Mouse (Mus musculus) midbrain, embryonic 11.5 days (tissue): ENCODE measurements around the gene Msrb3. TPM values are rescaled to one million over a fixed set of nuclear protein-coding genes. Genes with fewer than 3 reads are reported as not detected.

ENCODE experiments used
- ATAC-seq: fragments of 200-750 bp; cut with Nextera tagmentation; 2 replicates; pipeline ENCODE4 v1.8.0; 2017; ENCODE audit warnings: moderate TSS enrichment, moderate library complexity; ENCODE audit not compliant: low FRiP score
- DNase-seq: peaks from one replicate; pipeline ENCODE4 v3.0.0; 2015; ENCODE audit warnings: low spot score; ENCODE audit errors: missing footprints
- H3K27ac ChIP-seq: fragments of 300-500 bp; sonication (generic); 2 replicates; pipeline ENCODE4 v1.5.1; 2014; ENCODE audit warnings: low read depth, low read length
- H3K27me3 ChIP-seq: fragments of 300-500 bp; sonication (generic); 2 replicates; pipeline ENCODE4 v1.6.1; 2014; ENCODE audit warnings: mild to moderate bottlenecking, low read length, moderate library complexity, mixed read lengths; ENCODE audit not compliant: control insufficient read depth, insufficient read depth
- H3K36me3 ChIP-seq: fragments of 300-500 bp; sonication (generic); 2 replicates; pipeline ENCODE4 v1.6.1; 2014; ENCODE audit warnings: mild to moderate bottlenecking, low read length, moderate library complexity, mixed read lengths; ENCODE audit not compliant: control insufficient read depth, insufficient read depth
- H3K4me1 ChIP-seq: fragments of 300-500 bp; sonication (generic); 2 replicates; pipeline ENCODE4 v1.6.1; 2014; ENCODE audit warnings: low read length; ENCODE audit not compliant: control insufficient read depth, insufficient read depth
- H3K4me2 ChIP-seq: fragments of 300-500 bp; sonication (generic); 2 replicates; pipeline ENCODE4 v1.6.1; 2014; ENCODE audit warnings: mild to moderate bottlenecking, moderate library complexity
- H3K4me3 ChIP-seq: fragments of 300-500 bp; sonication (generic); 2 replicates; pipeline ENCODE4 v1.5.1; 2014; ENCODE audit warnings: low read depth, low read length
- H3K9ac ChIP-seq: fragments of 300-500 bp; sonication (generic); 2 replicates; pipeline ENCODE4 v1.6.1; 2014; ENCODE audit warnings: low read length
- H3K9me3 ChIP-seq: fragments of 300-500 bp; sonication (generic); 2 replicates; pipeline ENCODE4 v1.6.1; 2016; ENCODE audit warnings: low read length; ENCODE audit not compliant: control insufficient read depth
- WGBS: fragments of 180-500 bp; shearing (Covaris S2); extraction: QIAGEN DNeasy Blood & Tissue Kit; methylation state at CpG from one replicate; pipeline ENCODE4 v1.1.7; 2014; 5-methylcytosine and 5-hydroxymethylcytosine counted together
- polyA plus RNA-seq: library from polyadenylated mRNA; unstranded; fragments of >200 nt; fragmentation: Nextera tagmentation; extraction: Ambion mirVana; gene quantifications from 2 replicates; pipeline ENCODE4 v1.2.1, GENCODE M21; 2014

Msrb3 gene
- polyA plus RNA-seq, 1 experiment from 2014 or later, result 3.9 TPM

DNA sequence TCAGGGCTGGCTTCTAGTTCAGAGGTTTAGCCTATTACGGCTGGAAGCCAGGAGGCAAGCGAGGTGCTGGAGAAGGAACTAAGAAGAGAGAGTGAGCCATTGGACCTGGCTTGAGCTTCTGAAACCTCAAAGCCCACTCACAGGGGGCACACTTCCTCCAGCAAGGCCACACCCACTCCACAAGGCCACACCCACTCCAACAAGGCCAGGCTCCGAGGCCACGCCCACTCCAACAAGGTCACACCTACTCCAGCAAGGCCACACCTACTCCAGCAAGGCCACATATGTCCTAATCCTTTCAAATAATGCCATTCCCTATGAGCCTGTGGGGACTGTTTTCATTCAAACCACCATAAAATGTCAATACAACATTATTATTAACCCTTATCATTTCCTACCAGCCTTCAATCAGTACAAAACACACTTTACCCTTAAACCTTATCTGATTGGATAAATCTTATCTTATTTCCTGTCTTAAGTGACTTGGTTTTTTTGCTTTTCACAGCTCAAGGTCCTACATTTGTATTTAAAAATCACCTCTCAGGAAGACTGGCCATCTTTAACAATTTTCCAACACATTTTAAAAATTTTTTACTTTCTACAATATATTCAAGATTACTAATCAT is 5.1 kb upstream of the Msrb3 start:
- DNase-seq, result no peak
- Histone ChIP-seq H3K4me1 (no peaks in the 10 kb centered on the region; the same call in 1 of the 2 replicates), H3K27ac (no peak overlapping the region), H3K9me3 (peaks cover 4% of the 10 kb centered on the region; the same call in 1 of the 2 replicates), H3K27me3 (peaks cover 1% of the 10 kb centered on the region; the same call in 1 of the 2 replicates), H3K36me3 (no peaks in the 10 kb centered on the region), H3K4me2 (no peak overlapping the region), H3K4me3 (no peak overlapping the region), H3K9ac (no peak overlapping the region)
- no peak for ATAC-seq
- 74% methylated on average over 4 of the region's 4 CpGs for WGBS

DNA sequence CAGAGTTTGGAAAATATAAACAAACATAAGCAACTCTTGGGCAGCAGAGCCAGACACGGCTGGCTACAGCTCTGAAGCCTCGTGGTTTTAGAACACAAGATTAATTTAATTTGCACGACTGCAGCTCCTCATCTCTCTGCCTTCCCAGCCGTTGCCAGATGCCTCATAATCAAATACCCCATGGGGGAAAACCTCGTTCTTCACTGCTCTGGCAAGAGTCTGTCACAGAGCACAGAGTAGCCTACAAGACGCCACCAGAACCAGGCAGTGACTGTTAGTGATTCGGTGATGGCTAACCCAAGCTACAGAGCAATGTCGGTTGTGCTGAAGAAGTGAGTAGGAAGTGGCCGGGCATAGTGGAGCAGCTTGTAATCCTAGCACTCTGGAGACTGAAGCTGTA is 2.8 kb upstream of the Msrb3 start:
- peaks cover 4% of the 10 kb centered on the region; the same call in 1 of the 2 replicates for H3K9me3 ChIP-seq
- H3K4me2 ChIP-seq, result no peak overlapping the region
- no peak for DNase-seq
- no peak overlapping the region for H3K27ac ChIP-seq
- H3K4me3 ChIP-seq, result no peak overlapping the region
- ATAC-seq, result no peak
- no peaks in the 10 kb centered on the region for H3K36me3 ChIP-seq
- 75% methylated on average over 9 of the region's 9 CpGs for WGBS
- peaks cover 3% of the 10 kb centered on the region; the same call in 1 of the 2 replicates for H3K27me3 ChIP-seq
- H3K9ac ChIP-seq, result no peak overlapping the region
- no peaks in the 10 kb centered on the region; the same call in none of the 2 replicates for H3K4me1 ChIP-seq

DNA sequence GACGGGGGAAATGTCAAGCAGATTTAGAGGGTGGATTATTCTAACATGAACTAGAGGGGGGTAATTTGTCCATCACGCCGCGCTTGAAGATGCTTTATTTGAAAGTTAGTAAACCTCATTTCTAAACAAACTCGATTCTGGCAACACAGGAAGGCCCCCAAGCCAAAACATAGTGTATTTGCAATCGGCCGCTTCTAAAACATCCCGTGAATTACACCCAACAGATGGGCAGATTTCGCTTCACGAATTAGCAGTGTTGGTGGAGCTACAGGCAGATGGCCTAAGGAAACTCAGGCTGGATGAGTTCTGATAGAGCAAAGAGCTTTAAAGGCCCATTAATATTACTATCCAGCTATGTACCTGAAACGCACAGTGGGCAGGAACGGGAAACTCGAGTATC is 1.2 kb upstream of the Msrb3 start:
- Histone ChIP-seq H3K9ac (no peak overlapping the region), H3K27ac (no peak overlapping the region), H3K27me3 (peaks cover 3% of the 10 kb centered on the region; the same call in 1 of the 2 replicates), H3K4me2 (no peak overlapping the region), H3K36me3 (no peaks in the 10 kb centered on the region), H3K9me3 (no peaks in the 10 kb centered on the region), H3K4me3 (no peak overlapping the region), H3K4me1 (no peaks in the 10 kb centered on the region; the same call in none of the 2 replicates)
- 66% methylated on average over 13 of the region's 13 CpGs for WGBS
- ATAC-seq (no peak), DNase-seq (no peak)

DNA sequence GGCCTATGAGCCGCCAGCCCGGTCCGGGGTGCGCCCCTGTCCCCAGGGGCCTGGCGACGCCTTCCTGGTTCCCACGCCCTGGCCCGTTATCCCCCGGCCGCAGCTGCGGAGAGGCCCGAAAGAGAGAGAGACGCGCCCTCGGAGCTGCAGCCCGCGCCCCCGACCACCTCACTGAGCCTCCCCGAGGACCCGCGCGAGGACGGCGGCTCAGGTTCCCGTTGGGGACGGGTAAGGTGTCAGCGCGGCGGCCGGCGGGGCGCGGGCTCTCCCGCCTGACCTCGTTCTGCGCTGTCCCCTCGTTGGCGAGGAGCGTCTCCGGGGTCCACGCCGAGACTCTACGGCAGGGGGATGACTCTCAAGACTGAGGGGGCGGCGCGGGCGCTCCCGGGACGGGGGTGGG is 544 bp downstream of the Msrb3 start:
- Histone ChIP-seq H3K4me1 (no peaks in the 10 kb centered on the region; the same call in none of the 2 replicates), H3K36me3 (no peaks in the 10 kb centered on the region), H3K27me3 (peaks cover 3% of the 10 kb centered on the region; the same call in 1 of the 2 replicates), H3K4me2 (peak overlapping the region; percentile 96), H3K27ac (no peak overlapping the region), H3K9me3 (no peaks in the 10 kb centered on the region), H3K9ac (peak overlapping the region; percentile 69), H3K4me3 (peak overlapping the region; percentile 59)
- peak; percentile 56 for ATAC-seq
- peak; percentile 86 for DNase-seq
- WGBS, result under 1% methylated on average over 42 of the region's 49 CpGs

DNA sequence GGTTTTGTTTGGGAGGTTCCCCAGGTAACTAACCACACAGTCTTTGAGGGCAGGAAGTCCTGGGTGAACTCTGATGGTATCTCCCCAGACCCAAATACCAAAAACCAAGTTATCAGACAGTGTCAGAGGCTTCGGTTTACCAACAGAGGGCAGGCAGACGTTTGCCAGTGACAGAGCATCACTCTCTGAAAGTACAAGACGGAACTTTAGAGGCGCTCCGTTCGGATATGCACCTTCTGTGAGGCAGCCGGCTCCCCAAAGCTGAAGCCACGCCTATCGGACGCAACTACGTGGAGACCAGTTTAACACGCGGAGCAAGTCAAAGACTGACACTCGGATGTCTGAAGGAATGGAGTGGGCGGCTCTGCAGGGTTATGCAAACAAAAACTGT is 3.0 kb downstream of the Msrb3 start:
- DNase-seq (no peak), ATAC-seq (no peak)
- 27% methylated on average over 15 of the region's 15 CpGs for WGBS
- H3K4me1 ChIP-seq, result no peaks in the 10 kb centered on the region; the same call in none of the 2 replicates
- no peak overlapping the region for H3K4me2 ChIP-seq
- peaks cover 3% of the 10 kb centered on the region; the same call in 1 of the 2 replicates for H3K27me3 ChIP-seq
- no peak overlapping the region for H3K27ac ChIP-seq
- H3K36me3 ChIP-seq, result no peaks in the 10 kb centered on the region
- no peaks in the 10 kb centered on the region; the same call in 1 of the 2 replicates for H3K9me3 ChIP-seq
- no peak overlapping the region for H3K9ac ChIP-seq
- no peak overlapping the region for H3K4me3 ChIP-seq

DNA sequence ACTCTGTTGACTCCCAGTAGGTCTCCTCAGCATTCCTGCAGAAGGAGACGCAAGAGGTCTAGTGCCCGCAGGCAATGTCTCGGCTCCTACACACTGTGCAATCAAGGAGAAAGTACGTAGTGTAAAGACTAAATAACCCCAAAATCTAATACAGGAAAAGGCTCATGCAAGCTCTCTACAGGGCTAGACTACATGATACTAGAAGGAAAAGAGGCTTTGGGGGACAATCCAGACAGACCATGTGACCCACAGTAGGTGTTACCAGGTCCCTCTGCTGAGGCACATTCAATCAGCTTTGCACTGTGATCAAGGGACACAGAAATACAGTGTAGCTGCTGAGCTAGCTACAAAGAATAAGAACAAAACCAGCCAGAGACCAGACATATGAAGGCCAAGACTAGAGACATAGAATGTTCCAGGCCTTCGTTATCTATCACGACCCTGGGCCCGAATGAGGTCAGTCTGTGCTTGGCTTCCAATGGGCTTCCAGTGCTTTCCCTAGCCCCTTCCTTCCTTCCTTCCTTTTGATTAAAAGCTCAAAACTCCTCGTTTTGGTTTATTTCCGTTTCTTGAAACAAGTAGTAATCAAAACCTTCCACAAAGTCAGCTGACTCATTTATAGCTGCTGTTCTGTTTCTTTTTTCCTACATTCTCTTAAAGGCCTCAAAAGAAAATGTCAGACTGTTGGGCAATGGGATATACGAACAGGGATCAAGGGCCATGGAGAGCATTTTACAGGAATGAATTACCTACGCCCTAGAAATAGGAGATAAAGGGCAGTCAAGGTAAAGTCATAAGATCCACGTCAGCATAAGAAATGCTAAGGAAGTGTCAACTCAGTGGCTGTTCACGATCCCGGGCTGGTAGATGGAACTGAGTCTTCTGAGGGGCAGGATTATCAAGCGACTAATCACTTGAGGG is 3.7 kb downstream of the Msrb3 start:
- WGBS, result 78% methylated on average over 15 of the region's 15 CpGs
- Histone ChIP-seq H3K4me1 (no peaks in the 10 kb centered on the region; the same call in none of the 2 replicates), H3K27me3 (peaks cover 3% of the 10 kb centered on the region; the same call in 1 of the 2 replicates), H3K27ac (no peak overlapping the region), H3K9me3 (peaks cover 4% of the 10 kb centered on the region; the same call in 1 of the 2 replicates), H3K4me3 (no peak overlapping the region), H3K36me3 (no peaks in the 10 kb centered on the region), H3K4me2 (no peak overlapping the region), H3K9ac (no peak overlapping the region)
- DNase-seq (no peak), ATAC-seq (no peak)

DNA sequence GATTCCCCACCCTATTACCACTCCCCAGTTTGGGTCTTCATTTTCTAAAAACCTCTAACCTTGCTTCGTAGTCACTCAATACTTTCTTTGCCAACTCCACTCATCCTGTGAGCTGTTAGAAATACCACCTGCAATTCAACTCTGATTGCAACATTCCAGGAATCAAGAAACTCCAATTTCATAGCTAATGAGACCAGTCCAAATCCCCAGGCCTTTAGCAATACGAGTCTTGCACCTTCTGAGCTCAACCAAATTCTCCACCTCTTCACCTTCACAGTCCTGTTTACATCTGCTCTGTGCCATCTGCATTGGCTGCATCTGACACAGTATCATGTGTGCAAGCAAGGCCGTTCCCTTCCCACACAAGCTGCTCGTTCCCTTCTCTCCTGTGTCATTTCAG is 5.0 kb downstream of the Msrb3 start:
- 84% methylated on average over 4 of the region's 4 CpGs for WGBS
- Histone ChIP-seq H3K27ac (no peak overlapping the region), H3K4me2 (no peak overlapping the region), H3K4me3 (no peak overlapping the region), H3K9ac (no peak overlapping the region), H3K27me3 (peaks cover 1% of the 10 kb centered on the region; the same call in 1 of the 2 replicates), H3K9me3 (peaks cover 4% of the 10 kb centered on the region; the same call in 1 of the 2 replicates), H3K4me1 (no peaks in the 10 kb centered on the region; the same call in none of the 2 replicates), H3K36me3 (no peaks in the 10 kb centered on the region)
- DNase-seq, result no peak
- no peak for ATAC-seq

DNA sequence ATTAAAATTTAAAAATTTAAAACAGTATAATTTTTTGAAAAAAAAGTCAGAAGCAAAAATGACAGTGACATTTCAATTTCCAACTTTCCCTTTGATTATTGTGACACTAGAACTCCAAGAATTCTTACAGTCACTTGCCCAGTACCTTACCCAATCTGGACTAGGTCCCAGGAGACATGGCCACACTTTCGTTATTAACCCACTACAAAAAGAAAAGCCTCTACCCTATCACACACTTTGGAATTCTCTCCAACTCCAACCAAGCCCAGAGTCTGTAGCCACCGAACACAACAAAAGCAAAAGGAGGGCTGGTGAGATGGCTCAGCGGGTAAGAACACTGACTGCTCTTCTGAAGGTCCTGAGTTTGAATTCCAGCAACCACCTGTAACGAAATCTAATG is 7.8 kb downstream of the Msrb3 start:
- no peak overlapping the region for H3K4me3 ChIP-seq
- H3K27ac ChIP-seq, result no peak overlapping the region
- H3K36me3 ChIP-seq, result no peaks in the 10 kb centered on the region
- DNase-seq, result no peak
- 94% methylated on average over 4 of the region's 4 CpGs for WGBS
- peaks cover 4% of the 10 kb centered on the region; the same call in 1 of the 2 replicates for H3K9me3 ChIP-seq
- H3K4me1 ChIP-seq, result no peaks in the 10 kb centered on the region
- H3K27me3 ChIP-seq, result no peaks in the 10 kb centered on the region
- ATAC-seq, result no peak
- no peak overlapping the region for H3K9ac ChIP-seq
- H3K4me2 ChIP-seq, result no peak overlapping the region

DNA sequence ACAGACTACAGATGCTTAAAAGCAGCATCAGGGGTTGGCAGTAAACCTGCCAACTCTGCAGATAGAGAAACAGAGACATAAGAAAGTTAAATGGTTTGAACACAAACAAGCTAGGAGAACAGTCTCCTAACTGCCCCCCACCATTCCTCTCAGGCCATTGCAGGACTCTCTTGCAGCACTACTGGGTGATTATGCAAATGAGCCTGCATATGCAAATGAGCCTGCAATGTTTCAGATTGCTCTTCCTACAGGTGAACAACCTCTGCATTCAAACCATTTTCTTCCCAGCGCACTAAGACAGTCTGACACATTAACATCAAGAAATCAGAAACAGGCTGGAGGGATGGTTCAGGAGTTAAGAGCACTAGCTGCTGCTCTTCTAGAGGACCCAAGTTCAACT is 8.3 kb downstream of the Msrb3 start:
- 97% methylated on average over 1 of the region's 1 CpGs for WGBS

More for the DNA sequence above, 8.3 kb downstream of the Msrb3 start:
- H3K4me2 ChIP-seq, result no peak overlapping the region
- DNase-seq (no peak), ATAC-seq (no peak)
- H3K27ac ChIP-seq, result no peak overlapping the region
- H3K9ac ChIP-seq, result no peak overlapping the region
- peaks cover 4% of the 10 kb centered on the region; the same call in 1 of the 2 replicates for H3K9me3 ChIP-seq
- no peaks in the 10 kb centered on the region for H3K27me3 ChIP-seq
- no peaks in the 10 kb centered on the region for H3K36me3 ChIP-seq
- no peak overlapping the region for H3K4me3 ChIP-seq
- H3K4me1 ChIP-seq, result no peaks in the 10 kb centered on the region
